Mouse (Mus musculus) ES-Bruce4 (cell line): ENCODE measurements around the gene Cblb.

Source experiments
- CTCF ChIP-seq: IDR thresholded peaks from one replicate; pipeline ENCODE4 v1.8.1; 2011; ENCODE audit warnings: low read depth, low read length
- EP300 ChIP-seq: IDR thresholded peaks from 2 replicates; pipeline ENCODE4 v1.6.1; 2011; ENCODE audit warnings: low read depth, low read length; ENCODE audit not compliant: insufficient read depth
- POLR2A ChIP-seq: IDR thresholded peaks from one replicate; pipeline ENCODE4 v1.8.1; 2011; ENCODE audit warnings: low read length; ENCODE audit not compliant: insufficient read depth

GRCm38 (mm10) chr16:52146976-52147696 lies 116.1 kb downstream of the Cblb start:
- TF ChIP-seq EP300 (no peak), CTCF (no peak), POLR2A (no peak)
